Mouse (Mus musculus) cerebellum, adult 2 months (tissue): ENCODE measurements around the gene Hacl1.

Source experiments
- CTCF ChIP-seq: fragments of 200-500 bp; IDR thresholded peaks from 2 replicates; pipeline ENCODE4 v1.5.1; 2011; ENCODE audit warnings: low read depth, mild to moderate bottlenecking, control low read depth, low read length, moderate library complexity, borderline replicate concordance; ENCODE audit not compliant: insufficient read depth
- POLR2A ChIP-seq: fragments of 200-500 bp; IDR thresholded peaks from 2 replicates; pipeline ENCODE4 v1.6.1; 2011; ENCODE audit warnings: low read length, control low read depth, borderline replicate concordance; ENCODE audit not compliant: insufficient read depth

GRCm38 (mm10) chr14:31560886-31561285 is 80.2 kb downstream of the Hacl1 start:
- TF ChIP-seq CTCF (no peak), POLR2A (no peak)
